ENCODE assay signal across 19 mouse cellular contexts in genomic region chr8:122933973-122934372, GRCm38 (mm10).
DNase-seq lines count a peak whose midpoint lies in the region; ATAC-seq and TF ChIP-seq lines count a peak whose summit lies in the region.
"Had no signal": no experiment of that assay in that cellular context is flagged by ENCODE, and none has a peak within 500 bp of the region (broad histone marks: within the 10 kb centered on the region; RNA-seq: fewer than 3 reads in every experiment).

No protein-coding gene starts in this region.

- DNase-seq in cerebellum, adult 2 months, result no peak
- DNase-seq in 416B (ENCODE audit: low read depth), result peak; percentile 94
- peak; percentile 49 for DNase-seq in c-Kit-positive CD71-negative TER-119-negative erythroid progenitor cells, embryonic 14.5 days (ENCODE audit: low read depth)
- no peak for DNase-seq in embryonic facial prominence, embryonic 10.5 days (ENCODE audit: low spot score)
- DNase-seq: cerebellum, adult 11-12 months; cerebellum, postnatal 36 days; gastrocnemius, postnatal 14 days; lung, adult 2 months; right cerebral cortex, postnatal 4 days; thymus, adult 18-20 months had no signal

- no peak overlapping the region for H3K9ac ChIP-seq in kidney, embryonic 16.5 days (replicated peaks; ENCODE audit: low read length)
- H3K9ac ChIP-seq in hindbrain, embryonic 16.5 days (ENCODE audit: low read depth, low read length), result no peak overlapping the region
- H3K9ac ChIP-seq: embryonic facial prominence, embryonic 12.5 days; midbrain, embryonic 15.5 days had no signal

- H3K27me3 ChIP-seq in cerebellum, adult 2 months (ENCODE audit: control insufficient read depth, insufficient read depth, low read length), result no peaks in the 10 kb centered on the region
- H3K27me3 ChIP-seq in embryonic facial prominence, embryonic 10.5 days (replicated peaks; ENCODE audit: low read depth, poor library complexity, severe bottlenecking), result no peaks in the 10 kb centered on the region
- H3K27me3 ChIP-seq in kidney, embryonic 16.5 days (ENCODE audit: insufficient read depth, low read length), result no peaks in the 10 kb centered on the region
- no peaks in the 10 kb centered on the region for H3K27me3 ChIP-seq in hindbrain, embryonic 16.5 days (replicated peaks; ENCODE audit: control insufficient read depth, insufficient read depth, low read length)
- H3K27me3 ChIP-seq: embryonic facial prominence, embryonic 12.5 days; midbrain, embryonic 15.5 days had no signal

- peaks cover 62% of the 10 kb centered on the region for H3K4me1 ChIP-seq in cerebellum, adult 2 months (ENCODE audit: control insufficient read depth, insufficient read depth, low read length)
- peaks cover 29% of the 10 kb centered on the region for H3K4me1 ChIP-seq in embryonic facial prominence, embryonic 10.5 days
- peaks cover 45% of the 10 kb centered on the region for H3K4me1 ChIP-seq in kidney, embryonic 16.5 days (ENCODE audit: insufficient read depth, low read length)
- peaks cover 31% of the 10 kb centered on the region for H3K4me1 ChIP-seq in hindbrain, embryonic 16.5 days (ENCODE audit: control insufficient read depth, insufficient read depth, low read depth, low read length)

- 0 out of 2 replicates have a peak, but pooled peaks cover 2% of the 10 kb centered on the region for H3K36me3 ChIP-seq in embryonic facial prominence, embryonic 10.5 days (replicated peaks)
- no peaks in the 10 kb centered on the region for H3K36me3 ChIP-seq in kidney, embryonic 16.5 days (ENCODE audit: insufficient read depth, low read length)
- H3K36me3 ChIP-seq in hindbrain, embryonic 16.5 days (ENCODE audit: control insufficient read depth, insufficient read depth, low read length), result no peaks in the 10 kb centered on the region
- H3K36me3 ChIP-seq: embryonic facial prominence, embryonic 12.5 days; midbrain, embryonic 15.5 days had no signal

- H3K27ac ChIP-seq in cerebellum, adult 2 months (ENCODE audit: insufficient read depth, low read length), result peak overlapping the region; percentile 66; the same call in 1 of the 2 replicates
- H3K27ac ChIP-seq in embryonic facial prominence, embryonic 10.5 days (replicated peaks), result no peak overlapping the region
- H3K27ac ChIP-seq in kidney, embryonic 16.5 days (ENCODE audit: low read length), result no peak overlapping the region
- no peak overlapping the region for H3K27ac ChIP-seq in hindbrain, embryonic 16.5 days (ENCODE audit: low read depth, low read length)
- H3K27ac ChIP-seq: embryonic facial prominence, embryonic 12.5 days; forebrain, embryonic 10.5 days had no signal

- H3K4me3 ChIP-seq in cerebellum, adult 2 months (replicated peaks; ENCODE audit: insufficient read depth, low read depth, low read length), result no peak overlapping the region
- no peak overlapping the region for H3K4me3 ChIP-seq in embryonic facial prominence, embryonic 10.5 days
- H3K4me3 ChIP-seq in kidney, embryonic 16.5 days (ENCODE audit: low read length), result no peak overlapping the region
- H3K4me3 ChIP-seq in hindbrain, embryonic 16.5 days (ENCODE audit: low read length), result no peak overlapping the region
- H3K4me3 ChIP-seq: embryonic facial prominence, embryonic 12.5 days; forebrain, embryonic 10.5 days; midbrain, embryonic 15.5 days had no signal

- ATAC-seq in cerebellum, adult (ENCODE audit: insufficient number of reproducible peaks, low FRiP score, low TSS enrichment), result no peak
- peak; percentile 70 for ATAC-seq in monocyte, adult 5-6 weeks (replicated peaks; ENCODE audit: insufficient number of reproducible peaks, low FRiP score, low TSS enrichment, poor library complexity, severe bottlenecking)
- no peak for ATAC-seq in kidney, embryonic 16.5 days (ENCODE audit: low FRiP score, low TSS enrichment)
- ATAC-seq in hindbrain, embryonic 16.5 days, result no peak
- ATAC-seq: inflammation-experienced regulatory T-cells, adult 6 months; midbrain, embryonic 15.5 days had no signal

- TF ChIP-seq CTCF in cerebellum, adult 2 months (IDR thresholded peaks at IDR 0.05; ENCODE audit: borderline replicate concordance, insufficient read depth, low read depth, low read length), result no peak

- H3K4me2 ChIP-seq in kidney, embryonic 16.5 days (replicated peaks; ENCODE audit: low read depth, low read length), result no peak overlapping the region
- H3K4me2 ChIP-seq in hindbrain, embryonic 16.5 days (ENCODE audit: low read length), result no peak overlapping the region
- H3K4me2 ChIP-seq: embryonic facial prominence, embryonic 12.5 days; liver, embryonic 11.5 days; midbrain, embryonic 15.5 days had no signal

- H3K9me3 ChIP-seq in embryonic facial prominence, embryonic 10.5 days, result no peaks in the 10 kb centered on the region
- H3K9me3 ChIP-seq in kidney, embryonic 16.5 days (ENCODE audit: low read length), result no peaks in the 10 kb centered on the region
- H3K9me3 ChIP-seq in hindbrain, embryonic 16.5 days (ENCODE audit: control insufficient read depth, low read length), result no peaks in the 10 kb centered on the region
- H3K9me3 ChIP-seq: embryonic facial prominence, embryonic 12.5 days; forebrain, embryonic 10.5 days; midbrain, embryonic 15.5 days had no signal

- TF ChIP-seq POLR2A in cerebellum, adult 2 months (IDR thresholded peaks at IDR 0.05; ENCODE audit: borderline replicate concordance, insufficient read depth, low read length), result no peak

Comparison
In these comparisons a context has a peak if more than half of its experiments do, and no peak if none do; other contexts are left out.
1. DNase-seq: peak in 416B (single experiment) and c-Kit-positive CD71-negative TER-119-negative erythroid progenitor cells, embryonic 14.5 days (single experiment); none in cerebellum, adult 2 months (0 of 2) and embryonic facial prominence, embryonic 10.5 days (single experiment).